Mouse (Mus musculus): ENCODE results near the gene Man2a2.

- no peak for TF ChIP-seq CTCF (IDR thresholded peaks at IDR 0.05; ENCODE audit: low read depth)
- no peak for TF ChIP-seq EP300 (IDR thresholded peaks at IDR 0.05; ENCODE audit: low read depth)
Observed at GRCm38 (mm10) chr7:80307766-80308165, 63.4 kb downstream of the Man2a2 start.

Data from liver, embryonic 14.5 days (tissue).